In the genomic region with DNA sequence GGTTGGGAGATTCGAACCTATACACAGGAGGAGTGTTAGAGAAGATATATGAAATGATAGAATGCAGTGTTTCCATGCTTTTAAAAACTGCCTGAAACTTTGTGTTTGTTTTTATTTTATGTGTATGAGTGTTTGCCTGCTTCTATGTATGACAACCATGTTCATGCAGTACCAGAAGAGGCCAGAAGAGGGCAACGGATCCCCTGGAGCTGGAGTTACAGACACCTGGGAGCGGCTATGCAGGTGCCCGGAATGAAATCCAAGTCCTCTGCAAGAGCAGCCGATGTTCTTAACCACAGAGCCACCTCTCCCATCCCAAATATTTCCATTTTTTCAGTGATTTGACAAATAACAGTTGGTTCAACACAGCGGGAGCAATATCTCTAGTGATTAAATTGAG, we compare ENCODE assay signal across 10 mouse cellular contexts.
DNase-seq lines count a peak whose midpoint lies in the region; ATAC-seq and TF ChIP-seq lines count a peak whose summit lies in the region.
"Had no signal": no experiment of that assay in that cellular context is flagged by ENCODE, and none has a peak within 500 bp of the region (broad histone marks: within the 10 kb centered on the region; RNA-seq: fewer than 3 reads in every experiment).

No protein-coding gene starts in this region.

- 68% methylated on average over 6 of the region's 6 CpGs for WGBS in thymus, adult 2 months
- WGBS in embryonic facial prominence, embryonic 11.5 days = 51% methylated on average over 6 of the region's 6 CpGs

- H3K27me3 ChIP-seq in thymus, adult 2 months (ENCODE audit: control insufficient read depth, insufficient read depth, low read length) = no peaks in the 10 kb centered on the region
- no peaks in the 10 kb centered on the region; the same call in 1 of the 2 replicates for H3K27me3 ChIP-seq in embryonic facial prominence, embryonic 11.5 days (ENCODE audit: control insufficient read depth, insufficient read depth, low read length)

- no peaks in the 10 kb centered on the region for H3K4me1 ChIP-seq in thymus, adult 2 months (replicated peaks; ENCODE audit: control insufficient read depth, insufficient read depth, low read length)
- H3K4me1 ChIP-seq in embryonic facial prominence, embryonic 11.5 days (ENCODE audit: control insufficient read depth, insufficient read depth, low read length) = no peaks in the 10 kb centered on the region
- H3K4me1 ChIP-seq: limb, embryonic 12.5 days had no signal

- no peak for TF ChIP-seq POLR2A in thymus, adult 2 months (IDR thresholded peaks at IDR 0.05; ENCODE audit: control insufficient read depth, extremely low read depth, insufficient read depth, low read length, poor library complexity)

- no peaks in the 10 kb centered on the region for H3K9me3 ChIP-seq in embryonic facial prominence, embryonic 11.5 days (replicated peaks; ENCODE audit: control insufficient read depth, low read length)
- H3K9me3 ChIP-seq: limb, embryonic 12.5 days; neural tube, embryonic 13.5 days had no signal

- no peak overlapping the region for H3K4me3 ChIP-seq in thymus, adult 2 months (ENCODE audit: control insufficient read depth, insufficient read depth, low read length)
- H3K4me3 ChIP-seq in embryonic facial prominence, embryonic 11.5 days (ENCODE audit: low read depth, low read length) = no peak overlapping the region
- H3K4me3 ChIP-seq: limb, embryonic 12.5 days; neural tube, embryonic 13.5 days had no signal

- H3K9ac ChIP-seq in embryonic facial prominence, embryonic 11.5 days (replicated peaks; ENCODE audit: low read length) = no peak overlapping the region
- H3K9ac ChIP-seq: limb, embryonic 12.5 days; neural tube, embryonic 13.5 days had no signal

- H3K36me3 ChIP-seq in thymus, adult 2 months (ENCODE audit: control insufficient read depth, insufficient read depth, low read length) = no peaks in the 10 kb centered on the region
- H3K36me3 ChIP-seq in embryonic facial prominence, embryonic 11.5 days (replicated peaks; ENCODE audit: control insufficient read depth, insufficient read depth, low read depth, low read length) = no peaks in the 10 kb centered on the region
- H3K36me3 ChIP-seq: limb, embryonic 12.5 days; neural tube, embryonic 13.5 days had no signal

- ATAC-seq in embryonic facial prominence, embryonic 11.5 days (replicated peaks; ENCODE audit: insufficient number of reproducible peaks, low FRiP score, low TSS enrichment, low read depth) = no peak
- ATAC-seq in megakaryocyte progenitor cell, adult 5-6 weeks (replicated peaks; ENCODE audit: poor library complexity) = no peak

- H3K27ac ChIP-seq in thymus, adult 2 months (ENCODE audit: control insufficient read depth, insufficient read depth, low read length) = no peak overlapping the region
- no peak overlapping the region for H3K27ac ChIP-seq in embryonic facial prominence, embryonic 11.5 days (replicated peaks; ENCODE audit: low read depth, low read length)
- H3K27ac ChIP-seq: limb, embryonic 12.5 days; neural tube, embryonic 13.5 days had no signal

- peak; percentile 37 for DNase-seq in heart, postnatal 4 days
- no peak for DNase-seq in heart, adult 9 months (ENCODE audit: low spot score in 2 of 2)
- DNase-seq in thymus, adult 2 months = peak; percentile 40
- no peak for DNase-seq in thymus, adult 18-20 months
- peak; percentile 49 for DNase-seq in embryonic facial prominence, embryonic 11.5 days (ENCODE audit: low spot score)
- peak; percentile 69 for DNase-seq in thymus, postnatal 4 days
- no peak for DNase-seq in gastrocnemius, adult 18-20 months (ENCODE audit: low spot score)

- TF ChIP-seq CTCF in thymus, adult 2 months (IDR thresholded peaks at IDR 0.05; ENCODE audit: borderline replicate concordance, control insufficient read depth, extremely low read depth, insufficient read depth, low read length, poor library complexity) = peak; percentile 34; the same call in 1 of the 2 replicates

- no peak overlapping the region for H3K4me2 ChIP-seq in embryonic facial prominence, embryonic 11.5 days (ENCODE audit: low read depth, low read length)
- H3K4me2 ChIP-seq: limb, embryonic 12.5 days; neural tube, embryonic 13.5 days had no signal

Comparison
In these comparisons a context has a peak if more than half of its experiments do, and no peak if none do; other contexts are left out.
1. DNase-seq: peak in heart, postnatal 4 days (single experiment), thymus, adult 2 months (single experiment), embryonic facial prominence, embryonic 11.5 days (single experiment) and thymus, postnatal 4 days (single experiment); none in heart, adult 9 months (0 of 2), thymus, adult 18-20 months (0 of 2) and gastrocnemius, adult 18-20 months (single experiment).